Mouse (Mus musculus) Muller cell, postnatal 12 days (primary cell): ENCODE results near the gene Thsd4.

ENCODE experiments used
- DNase-seq: peaks from one replicate; pipeline ENCODE4 v3.0.0-alpha.2; 2015; ENCODE audit errors: inconsistent ontology term

Thsd4 gene

DNA sequence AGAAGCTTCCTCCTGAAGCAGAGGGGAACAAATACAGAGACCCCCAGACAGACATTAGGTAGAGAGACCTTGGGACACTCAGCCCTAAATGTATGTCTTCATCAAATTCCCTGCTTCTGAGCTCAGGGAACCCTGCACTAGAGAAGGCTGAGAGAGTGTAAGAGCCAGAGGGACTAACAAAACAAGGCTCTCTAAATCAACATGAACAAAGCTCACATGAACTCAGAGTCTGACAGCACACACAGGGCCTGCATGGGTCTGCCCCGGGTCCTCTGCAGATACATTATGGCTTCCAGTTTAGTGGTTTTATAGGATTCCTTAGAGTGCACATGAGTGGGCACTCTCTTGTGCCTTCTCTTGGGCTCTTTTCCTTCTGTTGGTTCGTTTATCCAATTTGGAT lies 140.8 kb downstream of the Thsd4 start:
- DNase-seq = no peak

DNA sequence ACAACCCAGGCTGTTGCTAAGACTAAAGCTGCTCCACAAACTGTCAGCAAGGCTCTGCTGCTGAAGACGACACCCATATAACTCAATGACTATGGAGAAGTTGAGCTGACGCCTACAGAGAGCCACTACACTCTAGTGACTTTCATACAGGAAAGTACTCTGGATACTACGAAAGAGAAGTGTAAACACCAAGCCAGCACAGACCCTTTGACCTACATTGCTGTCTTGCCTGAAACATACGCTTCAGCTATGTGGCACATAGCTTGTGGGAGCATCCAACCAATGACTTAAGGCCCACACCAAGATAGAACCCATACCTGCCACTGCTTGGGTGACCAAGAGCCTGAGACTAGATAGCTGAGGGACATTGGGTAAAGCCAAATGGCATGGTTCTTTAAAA lies 141.3 kb downstream of the Thsd4 start:
- no peak for DNase-seq

DNA sequence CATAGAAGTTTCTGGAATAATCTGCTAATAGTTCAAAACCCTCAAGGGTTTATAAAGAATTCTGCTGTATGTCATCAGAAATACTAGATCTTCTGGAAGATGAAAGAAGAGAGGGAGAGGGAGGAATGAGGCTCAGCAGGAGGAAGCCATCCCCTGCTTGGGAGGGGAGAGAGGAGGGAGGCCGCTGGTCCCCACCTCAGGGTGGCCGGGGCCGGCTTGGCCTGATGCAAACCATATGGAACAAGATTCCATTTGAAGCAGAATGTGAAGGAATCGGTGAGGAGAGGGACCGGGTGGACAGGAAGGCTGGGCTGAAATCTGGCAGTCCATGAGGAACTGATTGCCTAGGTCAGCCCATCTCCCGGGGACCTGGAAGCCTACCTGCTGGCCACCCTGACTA lies 143.6 kb downstream of the Thsd4 start:
- no peak for DNase-seq

- DNase-seq = no peak
Measured at GRCm38 (mm10) chr9:60373161-60373737, 148.6 kb downstream of the Thsd4 start.

DNA sequence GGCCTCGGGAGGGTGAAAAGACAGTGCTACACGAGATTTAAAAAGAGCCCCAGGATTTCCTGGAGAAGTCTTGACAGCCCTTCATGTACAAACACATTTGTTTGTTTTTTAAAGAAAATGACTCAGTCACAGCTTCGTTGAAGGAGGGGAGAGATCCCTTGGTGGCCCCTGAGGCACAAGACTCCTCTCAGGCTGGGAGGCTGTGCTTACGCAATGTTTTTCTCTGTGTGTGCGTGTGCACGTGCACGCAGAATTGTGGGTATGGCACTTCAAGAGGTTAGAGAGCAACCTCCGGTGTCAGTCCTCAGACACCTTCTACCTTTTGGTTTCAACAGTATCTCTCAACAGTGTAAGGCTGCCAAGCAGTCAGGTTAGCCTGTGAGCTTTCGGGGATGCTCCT lies 153.3 kb downstream of the Thsd4 start:
- no peak for DNase-seq

DNA sequence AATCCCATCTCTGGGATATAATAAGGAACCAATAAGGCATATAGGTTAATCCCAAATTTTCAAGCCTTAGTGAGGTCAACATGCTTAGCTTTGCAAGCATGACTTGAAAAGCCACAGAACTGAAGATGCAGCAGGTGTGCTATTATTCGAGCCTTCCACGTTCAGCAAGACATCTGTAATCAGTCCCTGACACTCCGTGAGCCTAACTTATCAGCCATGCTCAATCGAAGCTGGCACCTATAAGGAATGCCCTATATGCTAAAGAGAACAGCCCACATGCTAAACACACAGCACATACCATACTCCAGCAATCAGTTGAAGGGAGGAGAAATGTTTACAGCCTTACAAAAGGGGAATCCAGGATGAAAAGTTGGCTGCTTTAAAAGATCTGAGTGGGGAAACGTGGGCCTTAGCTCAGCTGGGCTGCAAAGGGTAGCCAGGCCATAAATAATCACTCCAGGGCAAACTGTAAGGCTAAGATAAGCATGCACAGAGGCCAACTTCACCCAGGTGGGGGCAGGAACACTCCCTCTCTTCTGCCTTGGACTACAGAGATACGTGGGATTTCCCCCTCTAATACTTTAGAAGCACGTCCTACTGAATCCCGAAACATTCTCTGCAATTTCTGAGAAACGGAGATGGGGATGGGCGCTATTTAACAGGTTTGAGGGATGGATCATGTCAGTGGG lies 154.1 kb downstream of the Thsd4 start:
- DNase-seq = no peak

GRCm38 (mm10) chr9:60364166-60364781 lies 157.6 kb downstream of the Thsd4 start:
- DNase-seq = peak; percentile 48

- peak; percentile 70 for DNase-seq
Measured at GRCm38 (mm10) chr9:60352351-60352750, 169.5 kb downstream of the Thsd4 start.

- DNase-seq = no peak
Measured at GRCm38 (mm10) chr9:60351153-60351552, 170.7 kb downstream of the Thsd4 start.

DNA sequence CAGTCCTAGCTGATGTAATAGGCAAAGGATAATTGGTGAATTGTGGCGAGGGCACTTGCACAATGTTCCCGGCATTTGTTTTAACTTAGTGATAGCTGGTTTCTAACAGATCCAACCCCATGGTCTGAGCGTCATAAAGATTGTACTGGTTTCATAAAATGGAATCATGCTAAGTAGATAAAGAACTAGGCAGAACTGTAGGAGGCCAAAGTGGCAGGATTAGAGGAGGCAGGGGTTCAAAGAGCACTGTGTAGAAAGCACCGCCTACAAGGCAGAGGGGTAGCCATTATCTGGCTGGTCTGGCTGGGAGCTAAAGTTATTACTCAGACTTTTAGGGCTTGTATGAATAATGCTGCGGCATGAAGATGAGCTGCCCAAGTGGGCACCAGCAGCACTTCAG lies 185.7 kb downstream of the Thsd4 start:
- no peak for DNase-seq

- no peak for DNase-seq
Measured at GRCm38 (mm10) chr9:60335455-60335854, 186.4 kb downstream of the Thsd4 start.

GRCm38 (mm10) chr9:60329911-60330310 lies 191.9 kb downstream of the Thsd4 start:
- no peak for DNase-seq

GRCm38 (mm10) chr9:60324716-60325115 lies 197.1 kb downstream of the Thsd4 start:
- no peak for DNase-seq

DNA sequence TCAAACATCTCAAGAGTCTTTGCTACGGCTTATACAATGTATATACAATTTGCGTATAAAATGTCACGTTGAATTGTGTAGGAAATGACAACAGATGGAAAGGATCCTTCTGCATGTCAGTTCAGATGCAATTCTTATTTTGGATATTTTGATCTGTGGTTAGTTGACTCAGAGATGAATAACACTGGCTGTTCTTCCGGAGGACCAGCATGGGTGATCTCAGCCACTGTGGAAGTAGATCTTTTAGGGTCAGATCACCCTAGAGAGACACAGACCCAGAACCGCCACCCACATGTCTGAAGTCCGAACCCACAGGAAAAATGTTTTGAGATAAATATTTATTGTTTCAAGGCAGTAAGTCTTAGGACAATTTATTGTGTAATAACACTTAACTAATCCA lies 198.4 kb downstream of the Thsd4 start:
- DNase-seq = peak; percentile 18

DNA sequence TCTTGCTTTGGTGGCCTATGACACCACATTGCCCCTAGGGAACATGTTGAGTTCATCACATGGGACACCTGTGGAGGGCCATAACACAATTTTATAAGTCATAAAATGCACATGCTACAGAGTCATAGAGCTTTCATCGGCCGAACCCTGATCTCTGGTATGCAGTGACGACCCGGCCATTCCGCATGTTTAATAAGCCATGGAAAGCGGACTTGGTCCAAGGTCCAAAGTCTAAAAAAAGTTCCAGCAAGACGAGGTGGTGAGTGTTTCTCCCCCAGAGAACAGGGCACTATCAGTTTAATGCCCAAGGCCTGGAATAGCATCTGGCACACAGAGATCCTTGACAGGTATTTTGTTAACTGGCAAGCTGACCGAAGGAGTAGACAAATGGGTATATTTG lies 204.6 kb downstream of the Thsd4 start:
- DNase-seq = no peak

DNA sequence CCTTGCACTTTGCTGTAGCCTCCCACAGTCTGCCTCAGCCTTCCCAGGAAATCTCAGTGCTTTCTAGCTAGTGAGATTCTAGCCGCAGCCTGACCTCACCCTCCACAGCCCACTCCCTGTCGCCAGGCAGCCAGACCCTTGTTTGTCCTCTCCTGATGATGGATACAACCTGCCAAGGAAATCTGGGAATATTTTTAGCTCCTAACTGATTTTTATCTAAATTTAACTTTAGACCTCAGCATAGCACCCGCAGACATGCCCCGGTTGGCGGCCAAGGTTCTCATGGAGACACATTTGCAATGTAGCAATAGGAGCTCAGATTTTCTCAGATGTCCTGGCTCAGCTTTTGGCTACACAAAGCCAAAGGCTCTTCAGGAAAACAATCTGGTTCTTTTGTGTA lies 205.3 kb downstream of the Thsd4 start:
- no peak for DNase-seq

GRCm38 (mm10) chr9:60315533-60315932 lies 206.3 kb downstream of the Thsd4 start:
- DNase-seq = no peak

- DNase-seq = peak; percentile 10
Measured at GRCm38 (mm10) chr9:60313661-60314060, 208.2 kb downstream of the Thsd4 start.

- no peak for DNase-seq
Measured at GRCm38 (mm10) chr9:60312670-60313069, 209.2 kb downstream of the Thsd4 start.

DNA sequence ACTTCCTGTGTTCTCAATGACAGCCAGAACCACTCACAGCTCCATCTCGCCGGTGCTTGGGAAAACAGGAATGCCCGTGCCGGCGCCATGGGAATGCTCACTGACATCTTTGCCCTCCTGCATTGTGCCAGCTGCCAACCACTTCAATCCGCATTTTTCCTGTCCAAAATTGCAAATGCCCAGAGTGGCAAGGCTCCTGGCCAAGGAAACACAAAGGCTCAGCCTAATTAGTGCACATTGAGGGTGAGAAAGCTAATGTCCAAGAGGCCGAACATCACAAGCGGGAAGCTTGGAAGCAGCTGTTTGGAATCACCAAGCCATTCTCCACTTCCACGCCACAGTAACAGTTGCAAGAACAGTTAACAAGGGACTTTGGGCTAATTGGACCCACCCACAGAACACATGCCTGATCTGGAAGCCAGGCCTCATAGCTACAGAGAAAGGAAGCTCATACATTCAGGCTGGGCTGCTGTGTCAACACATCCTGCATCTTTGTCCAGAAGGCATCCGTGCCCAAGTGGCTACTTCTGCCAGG lies 210.2 kb downstream of the Thsd4 start:
- peak; percentile 97 for DNase-seq

GRCm38 (mm10) chr9:60310741-60311317 lies 211.0 kb downstream of the Thsd4 start:
- DNase-seq = peak; percentile 62
